Mouse (Mus musculus): ENCODE results near the gene Hao1. TPM values are rescaled to one million over a fixed set of nuclear protein-coding genes. Genes with fewer than 3 reads are reported as not detected.

Hao1 gene
- polyA plus RNA-seq (2015; fragmentation: Nextera tagmentation; extraction: Ambion mirVana), result 0.12 and 0.13 TPM in 2 replicates

- no peak within 1 kb of the TSS for H3K9ac ChIP-seq
- no peak within 1 kb of the TSS for H3K4me2 ChIP-seq
- no peaks in the 10 kb centered on the region for H3K9me3 ChIP-seq
- no peak within 1 kb of the TSS for H3K4me3 ChIP-seq
- no peaks in the 10 kb centered on the region for H3K4me1 ChIP-seq
- H3K36me3 ChIP-seq, result no peaks in the 10 kb centered on the region
- no peaks in the 10 kb centered on the region for H3K27me3 ChIP-seq
- no peak within 1 kb of the TSS for H3K27ac ChIP-seq
- no peak for ATAC-seq (ENCODE audit: insufficient number of reproducible peaks, insufficient read depth, low FRiP score, low TSS enrichment, low read depth)
- 82% methylated on average over 8 of the region's 8 CpGs for WGBS
Observed at GRCm38 (mm10) chr2:134554221-134554727, at the start of gene Hao1. Gene Hao1, minus strand, starts transcription at chr2:134554368.

GRCm38 (mm10) chr2:134591081-134591694 is 37.0 kb upstream of the Hao1 start:
- H3K9ac ChIP-seq, result no peak overlapping the region
- 88% methylated on average over 6 of the region's 6 CpGs for WGBS
- H3K4me1 ChIP-seq, result no peaks in the 10 kb centered on the region
- H3K27me3 ChIP-seq, result no peaks in the 10 kb centered on the region
- no peak overlapping the region for H3K4me3 ChIP-seq
- H3K9me3 ChIP-seq, result no peaks in the 10 kb centered on the region
- 0 out of 2 replicates have a peak, but pooled peaks cover 7% of the 10 kb centered on the region for H3K36me3 ChIP-seq
- H3K4me2 ChIP-seq, result no peak overlapping the region
- ATAC-seq (ENCODE audit: insufficient number of reproducible peaks, insufficient read depth, low FRiP score, low TSS enrichment, low read depth), result no peak
- H3K27ac ChIP-seq, result no peak overlapping the region

GRCm38 (mm10) chr2:134585243-134585642 is 31.1 kb upstream of the Hao1 start:
- 63% methylated on average over 4 of the region's 4 CpGs for WGBS
- ATAC-seq (ENCODE audit: insufficient number of reproducible peaks, insufficient read depth, low FRiP score, low TSS enrichment, low read depth), result no peak
- Histone ChIP-seq H3K27me3 (no peaks in the 10 kb centered on the region), H3K9ac (no peak overlapping the region), H3K36me3 (no peaks in the 10 kb centered on the region), H3K9me3 (no peaks in the 10 kb centered on the region), H3K4me1 (no peaks in the 10 kb centered on the region), H3K4me2 (no peak overlapping the region), H3K4me3 (no peak overlapping the region), H3K27ac (no peak overlapping the region)

- no peaks in the 10 kb centered on the region for H3K4me1 ChIP-seq
- H3K9ac ChIP-seq, result no peak overlapping the region
- H3K4me3 ChIP-seq, result no peak overlapping the region
- H3K9me3 ChIP-seq, result peaks cover 11% of the 10 kb centered on the region
- no peak overlapping the region for H3K27ac ChIP-seq
- H3K27me3 ChIP-seq, result no peaks in the 10 kb centered on the region
- no peak for ATAC-seq (ENCODE audit: insufficient number of reproducible peaks, insufficient read depth, low FRiP score, low TSS enrichment, low read depth)
- no peaks in the 10 kb centered on the region for H3K36me3 ChIP-seq
- 84% methylated on average over 3 of the region's 3 CpGs for WGBS
- no peak overlapping the region for H3K4me2 ChIP-seq
Observed at GRCm38 (mm10) chr2:134559422-134559821, 5.3 kb upstream of the Hao1 start.

GRCm38 (mm10) chr2:134552358-134552757 is 1.8 kb downstream of the Hao1 start:
- Histone ChIP-seq H3K4me1 (no peaks in the 10 kb centered on the region), H3K36me3 (no peaks in the 10 kb centered on the region), H3K4me2 (no peak overlapping the region), H3K27me3 (no peaks in the 10 kb centered on the region), H3K27ac (no peak overlapping the region), H3K9ac (no peak overlapping the region), H3K4me3 (no peak overlapping the region), H3K9me3 (no peaks in the 10 kb centered on the region)
- no peak for ATAC-seq (ENCODE audit: insufficient number of reproducible peaks, insufficient read depth, low FRiP score, low TSS enrichment, low read depth)

- Histone ChIP-seq H3K4me2 (no peak overlapping the region), H3K9me3 (no peaks in the 10 kb centered on the region), H3K9ac (no peak overlapping the region), H3K4me3 (no peak overlapping the region), H3K4me1 (no peaks in the 10 kb centered on the region), H3K27me3 (no peaks in the 10 kb centered on the region), H3K27ac (no peak overlapping the region), H3K36me3 (no peaks in the 10 kb centered on the region)
- WGBS, result 20% methylated on average over 4 of the region's 4 CpGs
- ATAC-seq (ENCODE audit: insufficient number of reproducible peaks, insufficient read depth, low FRiP score, low TSS enrichment, low read depth), result no peak
Observed at GRCm38 (mm10) chr2:134549770-134550169, 4.4 kb downstream of the Hao1 start.

- H3K9me3 ChIP-seq, result no peaks in the 10 kb centered on the region
- no peaks in the 10 kb centered on the region for H3K4me1 ChIP-seq
- H3K27ac ChIP-seq, result no peak overlapping the region
- no peak overlapping the region for H3K9ac ChIP-seq
- H3K27me3 ChIP-seq, result no peaks in the 10 kb centered on the region
- no peak overlapping the region for H3K4me3 ChIP-seq
- no peak overlapping the region for H3K4me2 ChIP-seq
- H3K36me3 ChIP-seq, result no peaks in the 10 kb centered on the region
- ATAC-seq (ENCODE audit: insufficient number of reproducible peaks, insufficient read depth, low FRiP score, low TSS enrichment, low read depth), result no peak
- WGBS, result 72% methylated on average over 5 of the region's 5 CpGs
Observed at GRCm38 (mm10) chr2:134545116-134545515, 9.1 kb downstream of the Hao1 start.

- no peak overlapping the region for H3K9ac ChIP-seq
- no peaks in the 10 kb centered on the region for H3K36me3 ChIP-seq
- H3K9me3 ChIP-seq, result no peaks in the 10 kb centered on the region
- ATAC-seq (ENCODE audit: insufficient number of reproducible peaks, insufficient read depth, low FRiP score, low TSS enrichment, low read depth), result no peak
- H3K4me3 ChIP-seq, result no peak overlapping the region
- H3K4me1 ChIP-seq, result no peaks in the 10 kb centered on the region
- H3K27me3 ChIP-seq, result no peaks in the 10 kb centered on the region
- H3K4me2 ChIP-seq, result no peak overlapping the region
- H3K27ac ChIP-seq, result no peak overlapping the region
- 84% methylated on average over 8 of the region's 8 CpGs for WGBS
Observed at GRCm38 (mm10) chr2:134544321-134545065, 9.7 kb downstream of the Hao1 start.

- Histone ChIP-seq H3K4me2 (no peak overlapping the region), H3K4me3 (no peak overlapping the region), H3K9me3 (no peaks in the 10 kb centered on the region), H3K4me1 (no peaks in the 10 kb centered on the region), H3K36me3 (no peaks in the 10 kb centered on the region), H3K27me3 (no peaks in the 10 kb centered on the region), H3K27ac (no peak overlapping the region), H3K9ac (no peak overlapping the region)
- 44% methylated on average over 2 of the region's 2 CpGs for WGBS
- no peak for ATAC-seq (ENCODE audit: insufficient number of reproducible peaks, insufficient read depth, low FRiP score, low TSS enrichment, low read depth)
Observed at GRCm38 (mm10) chr2:134543501-134543900, 10.7 kb downstream of the Hao1 start.

- no peak overlapping the region; the same call in 1 of the 2 replicates for H3K4me2 ChIP-seq
- H3K4me1 ChIP-seq, result no peaks in the 10 kb centered on the region
- no peak overlapping the region for H3K4me3 ChIP-seq
- ATAC-seq (ENCODE audit: insufficient number of reproducible peaks, insufficient read depth, low FRiP score, low TSS enrichment, low read depth), result no peak
- 47% methylated on average over 5 of the region's 5 CpGs for WGBS
- no peaks in the 10 kb centered on the region for H3K36me3 ChIP-seq
- H3K27ac ChIP-seq, result no peak overlapping the region
- H3K27me3 ChIP-seq, result no peaks in the 10 kb centered on the region
- no peaks in the 10 kb centered on the region for H3K9me3 ChIP-seq
- H3K9ac ChIP-seq, result no peak overlapping the region
Observed at GRCm38 (mm10) chr2:134541019-134541418, 13.1 kb downstream of the Hao1 start.

- ATAC-seq (ENCODE audit: insufficient number of reproducible peaks, insufficient read depth, low FRiP score, low TSS enrichment, low read depth), result no peak
- Histone ChIP-seq H3K27me3 (no peaks in the 10 kb centered on the region), H3K4me3 (no peak overlapping the region), H3K4me2 (no peak overlapping the region), H3K9ac (no peak overlapping the region), H3K36me3 (no peaks in the 10 kb centered on the region), H3K9me3 (no peaks in the 10 kb centered on the region), H3K4me1 (no peaks in the 10 kb centered on the region), H3K27ac (no peak overlapping the region)
- WGBS, result 48% methylated on average over 4 of the region's 4 CpGs
Observed at GRCm38 (mm10) chr2:134538451-134538850, 15.7 kb downstream of the Hao1 start.
